Mouse (Mus musculus) kidney, postnatal 25 days (tissue): Measurements from ENCODE around the gene Pld5.
"Not testable (repeated sequence)": the region's sequence is repeated elsewhere in the genome, so short reads cannot be mapped to it uniquely, and the experiment has no call there.

Experiments used
- DNase-seq, 2 experiments: peaks; one replicate each; pipeline ENCODE4 v3.0.0; 2021; ENCODE audit warnings: mixed read lengths in 2 of 2

The Pld5 gene

DNA sequence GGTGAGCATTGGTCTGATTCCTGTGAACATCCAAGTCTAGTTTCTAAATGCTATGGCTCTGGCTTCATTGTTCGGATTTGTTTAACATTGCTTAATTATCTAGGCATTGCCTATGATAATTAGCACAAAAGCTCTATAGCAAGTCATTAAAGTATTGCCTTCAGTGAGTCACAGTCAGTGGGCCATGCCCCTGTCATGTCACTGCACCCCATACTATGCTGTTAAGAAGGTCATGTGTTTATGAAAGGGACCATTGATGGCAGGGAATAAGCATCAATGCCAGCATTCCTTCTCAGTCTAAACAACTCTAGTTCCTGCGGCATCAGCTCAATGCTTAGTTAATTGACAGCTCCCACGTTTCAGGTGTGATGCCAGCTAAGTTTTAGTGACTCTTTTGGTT is 239.1 kb downstream of the Pld5 start:
- DNase-seq: no peak

DNA sequence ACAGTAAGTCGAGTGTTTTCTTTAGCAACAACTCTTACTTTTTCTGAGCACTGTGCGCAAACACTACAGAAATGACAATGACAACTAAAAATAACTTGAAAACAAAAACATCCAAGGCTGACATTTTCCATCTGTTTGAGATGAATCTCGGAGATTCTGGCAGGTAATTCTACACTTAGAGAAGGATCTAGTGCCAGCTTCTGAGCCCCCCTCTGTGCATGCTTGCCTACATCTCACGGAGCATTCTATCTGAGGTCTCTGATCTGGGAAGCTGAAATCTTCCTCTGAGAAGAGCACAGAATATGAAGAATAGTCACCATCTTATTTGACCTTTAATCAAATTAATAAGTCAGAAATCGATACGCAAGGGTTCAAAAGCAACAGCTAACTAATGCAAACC is 240.4 kb downstream of the Pld5 start:
- DNase-seq: no peak

DNA sequence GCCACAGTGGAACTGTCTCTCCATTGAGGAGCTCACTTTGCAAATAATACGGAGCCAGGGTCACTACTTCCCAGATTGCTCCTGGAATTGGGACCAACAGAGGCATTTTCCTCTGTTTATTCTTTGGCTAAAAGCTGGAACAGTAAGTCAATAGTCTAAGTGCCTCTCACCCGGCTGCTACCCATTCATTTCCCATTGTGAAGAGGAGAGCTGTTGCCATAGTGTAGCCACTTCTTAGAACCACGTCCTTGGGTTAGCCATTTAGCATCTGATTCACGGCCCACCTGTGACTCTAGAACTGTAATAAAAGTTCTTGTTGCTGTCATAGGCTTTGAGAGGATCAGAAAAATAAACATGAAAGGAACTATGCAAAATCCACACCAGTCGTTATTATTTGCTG is 241.4 kb downstream of the Pld5 start:
- no peak for DNase-seq

DNA sequence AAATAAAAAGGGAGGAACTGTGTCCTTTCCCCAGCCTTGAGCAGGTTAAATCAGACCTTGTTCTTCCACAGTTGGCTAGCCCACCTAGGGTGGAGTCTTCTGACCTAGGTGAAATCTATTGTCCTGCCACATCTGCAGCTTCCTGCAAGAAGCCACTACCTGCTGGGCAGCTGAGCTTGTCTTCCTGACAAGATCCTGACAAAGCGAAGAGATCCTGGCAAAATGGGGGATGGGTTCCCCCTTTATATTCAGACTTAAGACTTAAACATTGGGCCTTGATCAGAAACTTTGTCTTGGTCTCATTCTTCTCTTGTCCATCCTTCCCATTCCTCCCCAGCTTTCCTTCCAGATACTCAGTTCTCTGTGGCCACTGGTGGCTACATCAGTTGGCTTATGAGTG is 246.0 kb downstream of the Pld5 start:
- no peak for DNase-seq

DNA sequence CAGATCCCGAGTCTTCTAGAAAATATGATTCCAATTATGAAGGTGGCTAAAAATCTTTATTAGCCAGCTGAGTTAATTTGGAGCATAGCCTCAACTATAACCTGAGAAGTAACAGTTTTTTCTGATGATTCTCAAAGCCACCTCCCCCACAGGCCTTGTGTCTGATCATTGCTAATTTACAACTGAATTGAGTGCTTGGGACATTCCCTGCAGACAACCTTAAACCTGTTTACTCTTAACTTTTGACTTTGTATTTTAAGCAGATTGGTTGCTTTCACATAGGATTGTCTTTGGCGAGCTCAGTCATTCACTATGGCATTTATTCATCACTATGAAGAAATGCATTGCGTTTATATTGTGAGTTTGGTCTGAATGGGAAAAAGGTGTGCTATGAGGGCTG is 246.7 kb downstream of the Pld5 start:
- DNase-seq: no peak

GRCm38 (mm10) chr1:176024501-176024900 is 250.6 kb downstream of the Pld5 start:
- DNase-seq: no peak

- DNase-seq: no peak
Measured at GRCm38 (mm10) chr1:176018523-176018922, 256.6 kb downstream of the Pld5 start.

DNA sequence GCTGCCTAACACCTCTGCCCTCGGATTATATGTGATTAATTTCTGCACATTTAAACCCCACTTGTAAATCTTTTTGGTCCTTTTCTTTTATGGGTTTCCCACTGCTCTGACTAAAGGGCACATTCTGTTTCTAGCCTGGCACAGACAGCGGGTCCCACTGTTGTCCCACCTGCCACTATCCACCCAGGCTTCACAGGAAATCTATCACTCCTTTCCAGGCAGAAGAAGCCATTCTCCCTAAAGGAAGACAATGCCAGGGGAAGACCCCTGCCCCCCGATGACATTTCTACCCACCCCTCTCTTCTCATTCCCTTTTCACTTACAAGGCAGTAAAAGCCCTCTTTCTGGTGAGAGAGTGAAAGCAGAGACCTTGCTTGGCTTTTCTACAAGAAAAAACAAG is 259.0 kb downstream of the Pld5 start:
- no peak for DNase-seq

GRCm38 (mm10) chr1:176013497-176014268 is 261.4 kb downstream of the Pld5 start:
- no peak for DNase-seq

DNA sequence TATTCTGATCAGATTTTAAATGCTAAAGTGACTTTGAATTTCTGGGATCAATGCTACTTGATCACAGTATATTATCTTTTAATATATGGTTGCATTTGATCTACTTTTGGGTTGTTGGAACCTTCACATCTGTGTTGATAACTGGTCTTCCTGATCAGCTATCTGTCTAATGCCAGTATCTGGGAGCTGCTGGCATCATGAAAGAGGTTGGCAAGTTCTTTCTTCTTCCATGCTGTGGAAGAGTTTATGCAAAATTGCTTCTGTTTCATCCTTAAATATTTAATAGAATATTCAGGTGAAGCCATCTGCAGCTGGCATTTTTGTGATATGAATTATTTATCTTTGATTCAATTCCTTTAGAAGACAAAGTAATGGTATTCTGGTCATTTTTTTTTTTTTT is 263.6 kb downstream of the Pld5 start:
- DNase-seq: no peak

GRCm38 (mm10) chr1:176011072-176011471 is 264.0 kb downstream of the Pld5 start:
- no peak for DNase-seq

DNA sequence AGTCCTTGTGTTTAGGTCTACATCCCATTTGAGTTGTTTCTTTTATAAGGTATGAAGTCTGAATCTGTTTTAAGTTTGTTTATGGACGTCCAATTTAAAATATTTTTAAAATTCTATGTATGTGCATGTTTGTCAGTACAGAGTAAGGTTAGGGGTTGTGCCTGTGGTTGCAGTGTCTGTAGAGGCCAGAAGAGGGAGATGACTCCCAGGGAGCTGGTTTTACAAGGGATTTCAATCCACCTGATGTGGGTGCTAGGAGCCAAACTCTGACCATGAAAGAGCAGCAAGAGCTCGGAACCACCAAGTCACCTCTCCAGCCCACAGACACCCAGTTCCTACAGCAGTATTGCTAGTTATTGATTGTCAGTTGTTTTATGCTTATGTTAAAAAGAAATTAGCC is 266.7 kb downstream of the Pld5 start:
- no peak for DNase-seq

GRCm38 (mm10) chr1:176000599-176000998 is 274.5 kb downstream of the Pld5 start:
- no peak for DNase-seq

DNA sequence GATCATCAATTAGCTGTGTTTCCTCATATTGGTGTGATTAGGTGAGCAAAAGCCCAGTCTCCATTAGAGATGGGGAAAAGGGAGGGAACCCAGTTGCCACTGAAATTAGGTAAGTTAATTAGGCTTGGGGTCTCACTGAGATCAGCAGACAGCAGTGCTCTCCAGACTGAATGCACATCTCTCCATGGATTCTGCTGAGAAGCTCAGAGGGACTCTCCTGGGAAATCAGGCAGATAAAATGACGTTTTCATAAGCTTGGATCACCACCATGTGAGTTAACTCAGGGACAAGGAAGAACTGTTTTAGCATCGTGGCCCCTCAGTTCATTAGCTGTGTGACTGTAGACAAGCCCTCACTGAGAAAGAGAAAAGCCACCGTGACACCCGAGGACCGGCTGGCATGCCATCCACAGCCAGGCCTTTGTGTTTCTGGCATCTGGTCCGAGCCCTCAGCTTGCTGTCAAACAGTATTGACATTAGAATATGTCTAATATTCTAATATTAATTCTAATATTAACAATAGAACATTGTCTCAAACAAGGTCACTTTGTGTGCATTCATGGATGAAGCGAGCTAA is 277.9 kb downstream of the Pld5 start:
- no peak for DNase-seq

GRCm38 (mm10) chr1:175988912-175989311 is 286.2 kb downstream of the Pld5 start:
- DNase-seq: no peak

- DNase-seq: no peak
Measured at GRCm38 (mm10) chr1:175988448-175988847, 286.7 kb downstream of the Pld5 start.

GRCm38 (mm10) chr1:175979014-175979413 is 296.1 kb downstream of the Pld5 start, which contains the start of gene Rbm8a2:
Gene Rbm8a2, minus strand, starts transcription at chr1:175979114.
- not testable (repeated sequence) for DNase-seq

GRCm38 (mm10) chr1:175970710-175971109 is 304.4 kb downstream of the Pld5 start:
- no peak for DNase-seq

GRCm38 (mm10) chr1:175967004-175967745 is 307.9 kb downstream of the Pld5 start:
- DNase-seq: no peak

DNA sequence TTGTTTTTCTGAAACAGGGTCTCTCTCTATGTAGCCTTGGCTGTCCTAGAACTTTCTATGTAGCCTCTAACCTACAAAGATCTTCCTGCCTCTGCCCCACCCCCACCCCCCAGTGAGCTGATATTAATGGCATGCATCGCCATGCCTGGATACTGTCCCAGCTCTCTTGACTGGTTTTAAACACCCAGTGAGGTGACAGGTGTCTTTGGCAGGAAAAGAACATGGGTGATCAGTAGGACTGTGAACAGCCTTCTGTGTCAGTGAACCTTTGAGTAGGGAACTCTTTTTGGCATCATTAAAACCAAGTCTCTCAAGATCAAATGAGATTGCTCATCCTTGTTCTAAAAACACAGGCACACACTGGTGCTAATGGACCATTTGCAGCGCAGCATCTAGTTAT is 313.3 kb downstream of the Pld5 start:
- DNase-seq: no peak

GRCm38 (mm10) chr1:175950851-175951250 is 324.3 kb downstream of the Pld5 start:
- DNase-seq: no peak

DNA sequence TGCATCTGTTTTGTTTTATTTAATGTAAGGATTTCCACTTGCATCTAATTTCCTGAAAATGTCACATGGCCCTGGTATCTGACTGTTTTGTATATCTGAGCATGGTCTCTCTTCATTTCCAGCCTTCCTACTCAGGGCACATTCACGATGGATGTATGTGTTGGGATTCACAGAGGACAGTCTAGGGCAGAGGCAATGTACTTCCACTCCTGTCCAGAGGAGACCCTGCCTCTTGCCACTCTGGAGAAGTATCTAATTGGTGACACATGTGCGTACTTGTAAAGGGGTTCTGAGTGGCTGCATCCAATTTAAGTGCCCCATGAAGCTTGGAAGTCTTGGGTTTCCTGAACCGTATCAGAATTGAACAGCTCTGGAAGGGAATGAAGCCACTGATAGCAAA is 324.7 kb downstream of the Pld5 start:
- no peak for DNase-seq

DNA sequence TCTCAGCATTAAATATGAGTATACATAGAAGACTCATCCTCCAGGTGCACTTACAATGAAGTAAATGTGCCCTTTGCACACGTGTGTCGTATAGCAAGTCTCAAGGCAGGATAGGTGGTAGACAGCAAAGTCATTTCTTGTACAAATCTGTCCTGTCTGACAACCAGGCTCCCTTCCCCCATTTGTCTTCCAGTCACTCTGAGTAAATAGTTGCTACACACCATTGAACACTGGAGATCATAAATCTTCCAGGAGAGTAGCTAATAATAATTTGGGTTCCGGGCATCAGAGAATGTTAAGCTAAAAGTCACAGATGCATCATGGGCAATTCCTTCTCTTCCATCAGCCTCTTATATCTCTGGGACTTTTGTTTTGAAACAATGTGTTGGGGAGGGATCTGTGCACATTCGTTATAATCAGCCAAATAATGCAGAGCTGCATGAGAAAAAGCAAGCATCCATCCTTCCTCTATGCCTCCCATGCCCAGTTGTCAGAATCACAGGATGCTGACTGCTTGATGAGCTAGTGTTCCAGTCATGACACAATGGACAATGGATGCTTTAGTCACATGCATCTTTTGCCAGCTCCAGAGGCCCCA is 328.3 kb downstream of the Pld5 start:
- DNase-seq: no peak

GRCm38 (mm10) chr1:175943168-175943567 is 331.9 kb downstream of the Pld5 start:
- no peak for DNase-seq
